In the genomic region with DNA sequence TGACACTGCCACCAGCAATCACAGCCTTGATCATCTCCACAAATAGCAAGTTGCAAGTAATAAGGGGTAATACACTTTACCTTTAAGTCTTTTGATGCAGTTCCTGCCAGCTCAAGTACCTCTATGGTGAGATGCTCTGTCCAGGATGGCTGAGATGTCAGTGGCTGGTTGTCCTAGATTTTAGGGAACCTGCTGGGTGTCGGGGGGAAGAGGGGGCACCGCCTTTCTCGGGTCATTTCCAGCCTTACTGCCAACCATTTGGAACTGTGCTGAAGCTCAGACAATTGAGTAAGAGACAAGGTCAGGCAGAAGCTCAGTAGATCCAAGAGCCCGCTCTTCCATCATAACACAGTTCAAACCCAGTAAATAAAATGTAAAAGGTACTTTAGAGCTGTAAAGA, we compare ENCODE assay signal across 22 mouse cellular contexts. TPM values are rescaled to one million over a fixed set of nuclear protein-coding genes. Genes with fewer than 3 reads are reported as not detected.
"Had no signal": no experiment of that assay in that cellular context is flagged by ENCODE, and none has a peak within 500 bp of the region (broad histone marks: within the 10 kb centered on the region; RNA-seq: fewer than 3 reads in every experiment).

No protein-coding gene starts in this region.

- H3K27me3 ChIP-seq: limb, embryonic 12.5 days; limb, embryonic 15.5 days; megakaryocyte, embryonic 14.5 days; midbrain, embryonic 15.5 days; neural tube, embryonic 12.5 days; neural tube, embryonic 15.5 days had no signal

- H3K4me3 ChIP-seq: limb, embryonic 12.5 days; limb, embryonic 15.5 days; megakaryocyte, embryonic 14.5 days; midbrain, embryonic 15.5 days; neural tube, embryonic 12.5 days; neural tube, embryonic 15.5 days had no signal

- H3K9me3 ChIP-seq: limb, embryonic 12.5 days; limb, embryonic 15.5 days; megakaryocyte, embryonic 14.5 days; midbrain, embryonic 15.5 days; neural tube, embryonic 12.5 days; neural tube, embryonic 15.5 days had no signal

- H3K9ac ChIP-seq: limb, embryonic 12.5 days; limb, embryonic 15.5 days; liver, embryonic 14.5 days; liver, postnatal 0 days; lung, embryonic 14.5 days; midbrain, embryonic 15.5 days; neural tube, embryonic 12.5 days; neural tube, embryonic 15.5 days had no signal

- H3K4me1 ChIP-seq: midbrain, embryonic 15.5 days had no signal

- DNase-seq: kidney, adult 9 months; kidney, postnatal 14 days; kidney, postnatal 4 days; left cerebral cortex, postnatal 4 days; liver, postnatal 0 days; lung, embryonic 14.5 days; lung, postnatal 36 days; right cerebral cortex, postnatal 25 days; spleen, adult 18-20 months; thymus, adult 18-20 months; thymus, postnatal 36 days had no signal

- ATAC-seq: liver, postnatal 0 days; lung, postnatal 0 days; midbrain, embryonic 15.5 days had no signal

- H3K4me2 ChIP-seq: limb, embryonic 12.5 days; limb, embryonic 15.5 days; liver, embryonic 11.5 days; lung, embryonic 14.5 days; midbrain, embryonic 11.5 days; midbrain, embryonic 15.5 days; neural tube, embryonic 12.5 days; neural tube, embryonic 15.5 days had no signal

- H3K36me3 ChIP-seq: limb, embryonic 15.5 days; midbrain, embryonic 15.5 days; neural tube, embryonic 12.5 days; neural tube, embryonic 15.5 days had no signal

- H3K27ac ChIP-seq: limb, embryonic 12.5 days; limb, embryonic 15.5 days; liver, embryonic 14.5 days; midbrain, embryonic 15.5 days; neural tube, embryonic 12.5 days; neural tube, embryonic 15.5 days had no signal

RNA-seq across cellular contexts. Expression of gene Actl10, which starts 56.6 kb away (rescaled TPM):
- polyA plus RNA-seq: liver, embryonic 14.5 days; lung, postnatal 0 days; midbrain, embryonic 11.5 days; urinary bladder, adult 2 months had no signal
